Mouse (Mus musculus): ENCODE results near the gene Lgr4. TPM values are rescaled to one million over a fixed set of nuclear protein-coding genes. Genes with fewer than 3 reads are reported as not detected.

Lgr4 gene
- polyA plus RNA-seq, 1 experiment from 2014 or later = 3.9 TPM

DNA sequence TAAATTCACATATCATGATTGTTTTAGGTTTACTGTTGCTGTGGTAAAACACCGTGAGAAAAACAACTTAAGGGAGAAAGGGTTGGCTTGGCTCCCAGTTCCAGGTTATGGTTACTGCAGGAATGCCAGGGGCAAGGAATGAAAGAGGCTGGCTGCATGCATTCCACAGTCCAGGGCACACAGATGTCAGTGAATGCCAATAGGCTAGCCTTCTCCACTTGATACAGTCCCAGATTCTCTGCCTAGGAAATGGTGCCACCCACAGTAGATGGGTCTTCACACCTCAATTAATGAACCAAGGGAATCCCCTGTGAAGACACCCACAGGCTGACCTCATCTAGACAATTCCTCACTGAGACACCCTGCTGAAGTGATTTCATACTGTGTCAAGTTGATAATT is 87.2 kb downstream of the Lgr4 start:
- Histone ChIP-seq H3K27me3 (ENCODE audit: insufficient read depth, low read length) (no peaks in the 10 kb centered on the region), H3K4me2 (ENCODE audit: low read depth, low read length) (no peak overlapping the region), H3K4me3 (ENCODE audit: low read depth, low read length) (no peak overlapping the region), H3K27ac (ENCODE audit: low read depth) (no peak overlapping the region), H3K36me3 (replicated peaks; ENCODE audit: insufficient read depth, low read length) (peaks cover 3% of the 10 kb centered on the region), H3K9me3 (ENCODE audit: low read length) (no peaks in the 10 kb centered on the region), H3K9ac (replicated peaks) (no peak overlapping the region), H3K4me1 (ENCODE audit: insufficient read depth) (peaks cover 11% of the 10 kb centered on the region)
- 89% methylated on average over 1 of the region's 1 CpGs for WGBS (ENCODE audit: insufficient replicate concordance)
- TF ChIP-seq EP300 (IDR thresholded peaks at IDR 0.05; ENCODE audit: low read depth) (no peak), CTCF (IDR thresholded peaks at IDR 0.05; ENCODE audit: low read depth) (no peak)
- DNase-seq (no peak), ATAC-seq (no peak)

DNA sequence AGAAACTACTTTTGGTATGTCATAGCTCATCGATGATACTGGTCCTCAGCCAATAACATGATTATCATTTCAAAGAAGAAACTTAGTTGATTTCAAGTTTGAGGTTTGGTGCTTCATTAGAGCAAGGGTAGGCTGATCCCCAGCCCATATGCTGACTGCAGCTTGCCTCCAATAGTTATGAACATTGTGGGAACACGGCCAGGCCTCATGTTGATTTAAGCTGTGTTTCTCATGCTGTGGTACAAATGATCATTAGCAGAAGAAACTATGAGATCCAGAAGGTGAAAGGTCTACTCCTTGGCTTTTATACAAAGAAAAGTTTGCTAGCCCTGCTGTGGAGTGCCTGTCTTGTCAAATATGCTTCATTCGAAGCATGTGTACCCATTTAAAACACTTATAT is 87.7 kb downstream of the Lgr4 start:
- Histone ChIP-seq H3K36me3 (replicated peaks; ENCODE audit: insufficient read depth, low read length) (peaks cover 3% of the 10 kb centered on the region), H3K4me1 (ENCODE audit: insufficient read depth) (peaks cover 11% of the 10 kb centered on the region), H3K9me3 (ENCODE audit: low read length) (no peaks in the 10 kb centered on the region), H3K4me3 (ENCODE audit: low read depth, low read length) (no peak overlapping the region), H3K27me3 (ENCODE audit: insufficient read depth, low read length) (no peaks in the 10 kb centered on the region), H3K27ac (ENCODE audit: low read depth) (no peak overlapping the region), H3K4me2 (ENCODE audit: low read depth, low read length) (no peak overlapping the region), H3K9ac (replicated peaks) (no peak overlapping the region)
- DNase-seq = no peak
- ATAC-seq = no peak
- WGBS (ENCODE audit: insufficient replicate concordance) = 62% methylated on average over 3 of the region's 3 CpGs
- TF ChIP-seq CTCF (IDR thresholded peaks at IDR 0.05; ENCODE audit: low read depth) (no peak), EP300 (IDR thresholded peaks at IDR 0.05; ENCODE audit: low read depth) (no peak)

DNA sequence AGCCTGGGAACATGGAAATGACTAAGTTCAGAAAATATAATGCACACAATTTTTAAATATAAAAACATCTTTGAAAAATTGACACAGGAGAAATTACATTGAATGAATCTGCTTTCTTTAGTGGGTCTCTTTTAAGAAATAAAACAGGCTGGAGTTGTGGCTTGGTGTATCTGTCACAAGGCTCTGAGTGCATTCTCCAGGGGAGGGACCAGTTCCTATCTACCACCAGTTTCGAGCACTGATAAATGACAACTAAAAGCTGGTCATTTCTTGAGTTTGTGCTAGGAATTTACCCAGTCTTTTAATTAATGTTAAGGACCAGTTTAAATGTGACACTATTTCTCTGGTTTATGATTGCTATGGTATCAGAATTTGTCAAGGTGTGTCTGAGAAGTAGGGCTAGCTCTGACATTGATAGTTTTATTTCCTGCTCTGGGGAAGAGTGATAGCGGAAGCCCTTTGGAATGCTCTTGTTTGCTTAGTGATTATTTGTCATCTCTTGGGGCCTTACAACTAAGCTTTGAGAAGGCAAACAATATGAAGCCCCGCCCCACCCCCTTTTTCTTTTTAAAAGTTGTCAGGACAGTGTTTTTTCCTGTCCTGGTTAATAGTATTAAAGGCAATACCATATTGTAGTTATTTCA is 88.3 kb downstream of the Lgr4 start:
- H3K4me2 ChIP-seq (ENCODE audit: low read depth, low read length) = no peak overlapping the region

DNA sequence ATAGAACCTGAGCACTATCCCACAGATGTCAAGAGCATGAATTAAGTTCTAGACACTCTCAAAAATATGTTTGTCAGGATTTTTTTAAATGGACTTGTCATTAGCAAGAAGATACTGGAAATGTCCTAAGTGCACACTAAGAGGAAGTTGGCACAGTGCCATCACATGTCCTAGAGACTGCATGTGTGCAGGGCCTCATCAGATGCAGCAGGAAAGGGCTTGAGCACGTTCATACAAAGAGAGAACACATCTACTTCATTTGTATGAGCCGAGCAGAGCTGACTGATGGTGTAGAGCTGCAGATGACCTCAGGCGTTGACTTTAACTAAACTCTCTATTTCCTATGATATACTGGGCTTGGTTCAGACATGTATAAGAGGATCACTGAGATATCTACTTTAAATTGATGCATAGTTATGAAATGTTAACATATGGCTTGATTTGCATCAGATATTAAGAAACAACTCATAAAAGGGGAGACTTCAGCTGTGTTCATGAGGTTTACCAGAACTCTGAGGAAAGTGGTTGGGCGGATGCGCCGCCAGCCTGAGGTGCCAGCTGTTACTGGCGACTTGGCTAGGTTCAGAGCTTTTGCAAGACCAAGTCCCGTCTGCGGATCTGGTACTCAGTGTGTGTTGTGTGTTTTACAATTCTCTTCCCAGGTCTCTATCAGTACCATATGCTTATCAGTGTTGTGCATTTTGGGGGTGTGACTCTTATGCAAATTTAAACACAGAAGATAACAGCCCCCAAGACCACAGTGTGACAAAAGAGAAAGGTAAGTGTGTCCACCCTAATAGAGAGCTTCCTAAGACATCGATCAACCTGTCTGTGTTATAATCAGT is 90.2 kb downstream of the Lgr4 start:
- Histone ChIP-seq H3K27me3 (ENCODE audit: insufficient read depth, low read length) (no peaks in the 10 kb centered on the region), H3K9ac (replicated peaks) (no peak overlapping the region), H3K27ac (ENCODE audit: low read depth) (no peak overlapping the region), H3K4me1 (ENCODE audit: insufficient read depth) (peaks cover 11% of the 10 kb centered on the region), H3K4me2 (ENCODE audit: low read depth, low read length) (peak overlapping the region; percentile 38; the same call in 1 of the 2 replicates), H3K9me3 (ENCODE audit: low read length) (no peaks in the 10 kb centered on the region), H3K36me3 (replicated peaks; ENCODE audit: insufficient read depth, low read length) (peaks cover 7% of the 10 kb centered on the region; the same call in 1 of the 2 replicates), H3K4me3 (ENCODE audit: low read depth, low read length) (no peak overlapping the region)
- peak; percentile 58 for DNase-seq
- 55% methylated on average over 10 of the region's 10 CpGs for WGBS (ENCODE audit: insufficient replicate concordance)
- ATAC-seq = peak; percentile 78
- TF ChIP-seq EP300 (IDR thresholded peaks at IDR 0.05; ENCODE audit: low read depth) = peak; percentile 79
- TF ChIP-seq CTCF (IDR thresholded peaks at IDR 0.05; ENCODE audit: low read depth) = no peak

More for the DNA sequence above, 88.3 kb downstream of the Lgr4 start:
- Histone ChIP-seq H3K9ac (replicated peaks) (no peak overlapping the region), H3K4me3 (ENCODE audit: low read depth, low read length) (no peak overlapping the region), H3K36me3 (replicated peaks; ENCODE audit: insufficient read depth, low read length) (peaks cover 3% of the 10 kb centered on the region), H3K9me3 (ENCODE audit: low read length) (no peaks in the 10 kb centered on the region), H3K27me3 (ENCODE audit: insufficient read depth, low read length) (no peaks in the 10 kb centered on the region), H3K27ac (ENCODE audit: low read depth) (peak overlapping the region; percentile 13; the same call in 1 of the 2 replicates), H3K4me1 (ENCODE audit: insufficient read depth) (peaks cover 11% of the 10 kb centered on the region)
- no peak for TF ChIP-seq CTCF (IDR thresholded peaks at IDR 0.05; ENCODE audit: low read depth)
- TF ChIP-seq EP300 (IDR thresholded peaks at IDR 0.05; ENCODE audit: low read depth) = no peak
- no peak for DNase-seq
- WGBS (ENCODE audit: insufficient replicate concordance) = 41% methylated on average over 3 of the region's 3 CpGs
- ATAC-seq = no peak

DNA sequence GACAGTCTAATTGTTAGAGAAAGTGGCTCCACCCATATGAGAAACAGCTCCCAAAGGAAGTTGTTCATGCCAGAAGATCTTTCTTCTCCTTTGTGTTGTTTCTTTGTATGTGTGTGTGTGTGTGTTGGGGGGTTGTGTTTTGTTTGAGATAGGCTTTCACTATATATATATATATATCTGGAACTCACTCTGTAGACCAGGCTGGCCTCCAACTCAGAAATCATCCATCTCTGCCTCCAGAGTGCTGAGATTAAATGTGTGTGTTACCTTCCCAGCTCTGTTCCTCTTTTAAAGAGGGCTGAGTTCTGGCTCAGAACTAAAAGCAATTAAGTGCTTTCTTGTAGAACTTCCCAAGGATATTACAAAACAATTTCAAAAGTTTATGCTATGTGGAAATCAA is 92.0 kb downstream of the Lgr4 start:
- Histone ChIP-seq H3K27ac (ENCODE audit: low read depth) (no peak overlapping the region), H3K9me3 (ENCODE audit: low read length) (no peaks in the 10 kb centered on the region), H3K4me3 (ENCODE audit: low read depth, low read length) (no peak overlapping the region), H3K27me3 (ENCODE audit: insufficient read depth, low read length) (no peaks in the 10 kb centered on the region), H3K4me1 (ENCODE audit: insufficient read depth) (peaks cover 11% of the 10 kb centered on the region), H3K4me2 (ENCODE audit: low read depth, low read length) (no peak overlapping the region), H3K36me3 (replicated peaks; ENCODE audit: insufficient read depth, low read length) (peaks cover 7% of the 10 kb centered on the region; the same call in 1 of the 2 replicates), H3K9ac (replicated peaks) (no peak overlapping the region)
- ATAC-seq = no peak
- DNase-seq = no peak
- TF ChIP-seq EP300 (IDR thresholded peaks at IDR 0.05; ENCODE audit: low read depth) (no peak), CTCF (IDR thresholded peaks at IDR 0.05; ENCODE audit: low read depth) (no peak)

DNA sequence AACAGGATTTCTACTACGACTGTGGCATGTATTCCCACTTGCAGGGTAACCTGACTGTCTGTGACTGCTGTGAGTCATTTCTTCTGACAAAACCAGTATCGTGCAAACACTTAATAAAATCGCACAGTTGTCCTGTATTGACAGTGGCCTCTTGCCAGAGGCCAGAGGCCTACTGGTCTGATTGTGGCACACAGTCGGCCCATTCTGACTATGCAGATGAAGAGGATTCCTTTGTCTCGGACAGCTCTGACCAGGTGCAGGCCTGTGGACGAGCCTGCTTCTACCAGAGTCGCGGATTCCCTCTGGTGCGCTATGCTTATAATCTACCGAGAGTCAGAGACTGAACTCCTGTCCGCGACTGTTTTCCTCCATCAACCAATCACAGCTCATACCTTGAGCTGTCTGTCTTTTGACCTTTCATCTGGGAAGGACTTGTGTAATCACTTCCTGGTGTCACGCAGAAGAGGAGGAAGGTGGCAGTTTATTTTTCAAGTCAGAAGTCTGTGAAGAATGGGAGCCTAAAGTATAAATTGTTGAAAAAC is 94.8 kb downstream of the Lgr4 start:
- Histone ChIP-seq H3K9ac (replicated peaks) (no peak overlapping the region), H3K4me2 (ENCODE audit: low read depth, low read length) (no peak overlapping the region), H3K4me1 (ENCODE audit: insufficient read depth) (peaks cover 2% of the 10 kb centered on the region), H3K4me3 (ENCODE audit: low read depth, low read length) (no peak overlapping the region), H3K36me3 (replicated peaks; ENCODE audit: insufficient read depth, low read length) (peaks cover 7% of the 10 kb centered on the region; the same call in 1 of the 2 replicates), H3K9me3 (ENCODE audit: low read length) (no peaks in the 10 kb centered on the region), H3K27ac (ENCODE audit: low read depth) (no peak overlapping the region), H3K27me3 (ENCODE audit: insufficient read depth, low read length) (no peaks in the 10 kb centered on the region)
- DNase-seq = no peak
- no peak for ATAC-seq
- TF ChIP-seq EP300 (IDR thresholded peaks at IDR 0.05; ENCODE audit: low read depth) = no peak
- TF ChIP-seq CTCF (IDR thresholded peaks at IDR 0.05; ENCODE audit: low read depth) = no peak
- 82% methylated on average over 13 of the region's 13 CpGs for WGBS (ENCODE audit: insufficient replicate concordance)
